Mouse (Mus musculus) bone marrow macrophage, adult 2 months (primary cell): ENCODE data around the gene Nf2.

Experiments used
- CTCF ChIP-seq: IDR thresholded peaks from 2 replicates; pipeline ENCODE4 v1.5.1; 2012; ENCODE audit warnings: low read depth, mild to moderate bottlenecking, low read length, moderate library complexity
- POLR2A ChIP-seq: IDR thresholded peaks from 2 replicates; pipeline ENCODE4 v1.6.1; 2012; ENCODE audit warnings: mild to moderate bottlenecking, low read depth, low read length, borderline replicate concordance

- TF ChIP-seq POLR2A (no peak), CTCF (no peak)
Observed at GRCm38 (mm10) chr11:4754036-4754435, 95.3 kb downstream of the Nf2 start.
